Mouse (Mus musculus): Measurements from ENCODE around the gene Herc3.
"Not testable (repeated sequence)": the region's sequence is repeated elsewhere in the genome, so short reads cannot be mapped to it uniquely, and the experiment has no call there.

Herc3 gene

DNA sequence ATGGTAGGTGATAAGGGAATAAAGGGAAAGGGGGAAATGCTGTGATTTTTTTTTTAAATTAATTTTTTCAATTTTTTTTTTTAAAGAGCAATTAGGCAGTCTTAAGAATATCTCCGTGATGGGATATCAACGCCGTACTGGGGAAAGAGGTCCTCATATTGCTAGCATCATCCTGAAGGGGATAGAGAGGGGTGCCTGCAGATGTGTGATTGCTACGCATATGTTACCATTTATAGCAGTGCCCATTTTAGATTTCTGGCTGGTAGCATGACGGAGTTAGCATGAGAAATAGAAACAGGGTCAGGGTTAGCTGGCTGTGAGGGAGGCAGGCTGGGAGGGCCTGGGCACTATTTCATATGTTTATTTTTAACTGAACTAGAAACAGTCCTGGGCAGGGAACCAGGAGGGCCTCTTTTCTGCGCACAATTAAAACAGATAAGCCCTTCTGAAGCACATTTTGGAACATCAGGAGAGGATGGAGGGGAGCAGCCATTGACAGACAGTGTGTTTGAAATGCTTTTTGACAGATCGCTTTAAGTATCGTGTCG, 31.3 kb downstream of the Herc3 start:
- no peak for DNase-seq

DNA sequence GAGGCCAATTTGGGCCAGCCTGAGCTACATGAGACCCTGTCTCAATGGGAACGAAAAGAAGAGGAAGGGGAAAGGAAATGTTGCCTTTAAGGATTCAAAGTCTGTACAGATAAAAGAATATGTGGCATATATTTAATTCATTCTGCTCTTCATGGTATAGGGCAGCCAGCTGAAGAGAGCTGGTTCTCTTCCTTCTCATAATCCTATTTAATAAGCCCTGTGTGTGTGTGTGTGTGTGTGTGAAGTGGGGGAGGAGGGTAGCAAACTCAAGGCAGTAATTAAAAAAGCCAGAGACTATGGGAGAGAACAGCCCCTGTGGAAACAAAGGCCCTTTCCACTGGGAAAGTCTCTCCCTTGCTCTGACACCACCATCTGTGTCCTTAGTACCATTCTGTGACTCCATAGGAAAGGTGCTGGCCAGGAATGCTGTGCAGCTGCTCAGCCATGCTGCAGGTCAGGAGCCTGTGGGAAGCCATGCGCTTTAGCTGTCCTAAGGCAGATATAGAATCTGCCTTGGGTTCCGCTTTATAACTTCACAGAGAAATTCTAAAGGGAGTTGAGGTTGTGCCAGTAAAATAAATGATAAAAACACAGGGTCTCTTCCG, 32.5 kb downstream of the Herc3 start:
- no peak for DNase-seq

GRCm38 (mm10) chr6:58867858-58868257, 36.6 kb downstream of the Herc3 start:
- DNase-seq, result not testable (repeated sequence)

DNA sequence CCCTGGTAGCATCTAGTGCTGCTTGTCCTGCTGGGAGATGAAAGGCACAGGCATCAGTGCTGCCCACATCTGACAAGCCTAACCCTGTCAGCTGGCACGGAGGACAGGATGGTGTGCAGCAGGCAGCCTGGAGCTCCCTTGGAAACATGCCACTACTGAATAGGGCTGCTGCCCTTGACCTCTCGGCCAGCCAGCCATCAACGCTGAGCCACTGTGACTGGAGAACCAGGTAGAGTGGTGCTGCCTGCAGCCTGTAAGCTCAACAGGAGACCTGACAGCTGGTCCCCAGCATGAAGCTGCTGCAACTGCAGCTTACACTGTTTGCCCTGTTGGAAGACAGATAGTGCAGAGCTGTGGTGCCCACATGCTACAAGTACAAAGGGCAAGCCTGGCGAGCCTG, 48.3 kb downstream of the Herc3 start:
- peak; percentile 36 for DNase-seq

DNA sequence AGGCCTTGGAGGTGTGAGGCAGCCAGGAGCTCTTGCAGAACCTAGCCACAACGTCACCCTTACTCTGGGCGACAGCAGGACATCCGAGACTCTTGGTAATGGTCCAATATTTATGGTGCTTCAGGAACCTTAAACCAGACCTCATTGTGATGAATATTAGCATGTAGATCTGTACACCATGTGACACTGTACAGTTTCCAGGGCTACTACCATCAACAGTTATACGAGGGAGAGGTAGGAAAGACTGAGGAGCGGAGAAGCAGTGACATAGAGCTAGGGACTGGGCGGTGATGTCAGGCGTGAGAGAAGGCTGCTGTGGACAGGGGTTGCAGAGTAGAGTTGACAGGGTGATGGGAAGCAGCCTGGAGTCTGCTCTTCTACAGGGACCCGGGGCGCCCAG, 48.7 kb downstream of the Herc3 start:
- no peak for DNase-seq

DNA sequence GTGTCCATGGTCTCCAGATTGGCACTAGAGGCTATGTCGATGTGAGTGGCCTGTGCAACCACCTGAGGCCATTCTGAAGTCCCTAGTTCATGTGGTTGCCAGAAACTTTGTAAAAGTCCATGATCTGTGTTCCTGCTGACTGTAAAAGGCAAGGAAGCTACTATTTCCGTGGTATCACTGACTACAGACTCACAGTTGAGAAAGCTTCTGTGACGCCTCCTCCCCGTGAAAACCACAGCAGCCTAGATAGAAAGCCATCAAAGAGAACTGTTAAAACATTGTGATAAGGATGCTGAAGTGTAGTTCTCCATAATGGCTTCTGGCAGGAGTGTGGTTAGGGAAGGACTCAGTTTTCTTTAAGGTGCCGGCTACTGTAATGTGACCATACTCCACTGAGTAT, 49.6 kb downstream of the Herc3 start:
- DNase-seq, result no peak

DNA sequence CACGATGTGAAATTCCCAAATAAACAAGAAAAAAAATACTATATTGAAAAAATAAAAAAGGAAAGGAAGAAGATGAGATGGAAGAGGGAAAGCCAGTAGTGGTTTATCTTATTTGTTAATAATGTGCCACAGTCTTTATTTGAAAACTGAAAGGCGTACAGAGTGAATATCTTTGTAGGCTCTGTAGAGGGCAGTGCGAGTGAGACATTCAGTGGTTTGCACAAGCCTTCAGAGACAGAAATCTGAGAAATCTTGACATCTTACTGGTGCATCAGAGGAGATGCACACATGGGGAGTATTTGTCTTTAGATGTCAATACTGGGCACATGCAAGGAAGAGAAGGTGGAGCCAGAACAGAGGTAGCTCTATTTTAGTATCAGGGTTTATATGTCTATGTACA, 50.1 kb downstream of the Herc3 start:
- DNase-seq, result no peak

DNA sequence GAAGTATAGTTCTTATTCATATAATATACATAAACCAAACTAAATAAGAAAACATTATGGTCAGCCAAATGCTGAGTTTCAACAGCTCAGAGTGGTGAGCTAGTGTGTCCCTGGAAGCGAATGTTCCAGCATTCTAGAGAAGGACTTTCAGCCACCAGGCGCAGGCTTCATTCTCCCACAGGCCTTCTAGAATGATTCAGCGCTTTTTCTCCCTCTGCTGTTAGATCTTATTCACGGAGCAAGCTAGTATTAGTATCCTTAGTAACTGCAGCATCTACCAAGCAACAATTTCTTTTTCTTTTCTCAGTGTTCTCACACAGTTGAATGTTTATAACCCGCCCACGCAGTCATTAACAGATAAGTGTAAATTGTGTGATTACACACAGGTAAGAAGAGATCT, 51.0 kb downstream of the Herc3 start:
- no peak for DNase-seq

DNA sequence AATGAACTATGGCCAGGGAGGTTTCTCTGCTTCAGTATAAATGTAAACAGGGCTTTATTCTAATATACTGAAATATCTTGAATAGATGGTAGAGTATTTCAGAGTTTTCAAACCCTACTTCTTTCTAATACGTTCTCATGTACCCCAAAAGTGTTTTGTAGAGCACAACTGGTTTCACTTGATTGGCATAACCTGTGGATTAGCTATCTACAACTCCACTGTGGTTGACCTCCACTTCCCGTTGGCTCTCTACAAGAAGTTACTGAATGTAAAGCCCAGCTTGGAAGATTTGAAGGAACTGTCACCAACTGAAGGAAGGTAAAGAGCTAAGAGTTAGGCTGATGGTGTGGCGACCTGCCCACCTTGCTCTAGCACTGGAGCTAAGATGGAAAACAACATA, 58.7 kb downstream of the Herc3 start:
- no peak for DNase-seq

DNA sequence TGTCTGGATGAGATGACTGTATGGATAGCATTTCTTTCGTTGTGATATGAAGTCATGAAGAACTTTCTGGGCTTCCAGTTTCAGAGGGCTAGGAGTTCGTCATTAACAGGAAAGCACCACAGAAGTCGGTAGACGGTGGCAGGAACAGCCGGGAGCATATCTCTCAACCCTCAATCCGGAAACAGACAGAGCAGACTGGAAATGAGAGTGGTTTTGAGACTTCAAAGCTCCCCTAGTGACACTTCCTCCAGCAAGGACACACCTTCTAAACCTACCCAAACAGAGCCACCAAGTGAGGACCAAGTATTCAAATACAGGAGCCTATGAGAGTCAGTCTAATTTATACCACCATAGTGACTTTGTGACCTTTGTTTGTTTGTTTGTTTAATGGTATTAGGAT, 62.0 kb downstream of the Herc3 start:
- DNase-seq, result no peak

- DNase-seq, result no peak
These were observed 63.7 kb downstream of the Herc3 start for GRCm38 (mm10) chr6:58894994-58895393.

- DNase-seq, result no peak
These were observed 65.4 kb downstream of the Herc3 start for GRCm38 (mm10) chr6:58896648-58897047.

- DNase-seq, result no peak
These were observed 67.8 kb downstream of the Herc3 start for GRCm38 (mm10) chr6:58899076-58899475.

- no peak for DNase-seq
These were observed 69.3 kb downstream of the Herc3 start for GRCm38 (mm10) chr6:58900536-58900935.

DNA sequence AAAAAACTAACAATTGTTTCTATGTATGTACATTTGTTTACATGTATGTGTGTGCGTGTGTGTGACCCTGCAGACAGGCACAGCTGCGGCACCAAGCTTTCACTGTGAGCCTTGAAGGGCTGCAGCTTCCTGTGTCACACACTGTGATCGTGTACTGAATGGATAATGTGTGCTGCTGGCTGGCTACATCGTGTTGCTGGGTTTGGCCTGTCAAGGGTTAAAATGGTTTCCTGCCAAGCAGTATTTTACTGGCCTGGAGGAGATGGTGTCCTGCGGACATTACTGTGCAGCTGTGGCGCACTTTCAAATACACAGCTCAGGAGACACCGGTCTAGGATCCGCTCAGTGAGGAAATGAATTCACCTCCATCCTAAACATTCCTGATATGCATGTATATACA, 71.9 kb downstream of the Herc3 start:
- DNase-seq, result no peak

GRCm38 (mm10) chr6:58904551-58904950, 73.3 kb downstream of the Herc3 start:
- no peak for DNase-seq

- peak; percentile 24 for DNase-seq
These were observed 75.6 kb downstream of the Herc3 start, which contains the start of gene Nap1l5 for GRCm38 (mm10) chr6:58906852-58907261. Nap1l5 (minus strand) TSS chr6:58907076.

DNA sequence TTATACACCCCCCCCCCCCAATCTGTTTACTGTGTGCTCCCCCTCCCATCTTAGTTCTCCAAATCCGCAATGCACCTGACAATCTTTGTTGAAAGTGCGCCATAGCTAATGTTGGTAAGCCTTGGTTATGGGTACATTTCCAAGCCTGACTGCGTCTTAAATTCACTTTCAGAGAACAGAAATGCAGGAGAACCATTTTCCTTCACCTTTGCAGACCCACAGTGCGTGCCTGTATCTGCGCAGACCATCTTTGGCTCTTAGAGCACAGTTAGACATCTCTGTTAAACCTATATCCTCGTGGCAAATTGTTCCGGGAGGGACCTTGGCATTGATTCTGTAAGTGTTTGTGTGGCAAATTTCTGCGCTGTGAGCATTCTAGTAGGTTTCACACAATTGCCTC, 76.1 kb downstream of the Herc3 start:
- DNase-seq, result no peak

- DNase-seq, result no peak
These were observed 76.5 kb downstream of the Herc3 start for GRCm38 (mm10) chr6:58907791-58908190.

GRCm38 (mm10) chr6:58912842-58913241, 81.6 kb downstream of the Herc3 start:
- no peak for DNase-seq

GRCm38 (mm10) chr6:58913551-58913950, 82.3 kb downstream of the Herc3 start:
- no peak for DNase-seq

DNA sequence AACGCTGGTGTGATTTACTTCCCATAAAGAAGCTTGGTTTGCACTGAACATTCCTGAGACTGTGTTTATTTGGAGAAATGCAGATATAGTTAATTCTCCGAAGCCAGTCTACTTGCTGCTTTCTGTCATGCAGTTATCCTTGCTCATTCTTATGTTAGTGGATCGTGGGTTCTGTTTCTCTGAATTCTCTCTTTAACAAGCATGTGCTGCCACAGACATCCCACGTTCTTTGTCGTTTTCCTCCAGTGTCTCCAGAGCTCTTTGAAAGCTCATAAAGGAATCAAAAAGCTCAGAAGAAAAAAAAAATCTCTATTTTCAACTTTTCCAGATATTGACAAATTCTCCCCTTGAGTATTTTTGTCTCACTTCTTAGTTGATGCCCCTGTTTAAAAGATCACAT, 82.7 kb downstream of the Herc3 start:
- DNase-seq, result no peak

- no peak for DNase-seq
These were observed 85.2 kb downstream of the Herc3 start for GRCm38 (mm10) chr6:58916498-58916897.

DNA sequence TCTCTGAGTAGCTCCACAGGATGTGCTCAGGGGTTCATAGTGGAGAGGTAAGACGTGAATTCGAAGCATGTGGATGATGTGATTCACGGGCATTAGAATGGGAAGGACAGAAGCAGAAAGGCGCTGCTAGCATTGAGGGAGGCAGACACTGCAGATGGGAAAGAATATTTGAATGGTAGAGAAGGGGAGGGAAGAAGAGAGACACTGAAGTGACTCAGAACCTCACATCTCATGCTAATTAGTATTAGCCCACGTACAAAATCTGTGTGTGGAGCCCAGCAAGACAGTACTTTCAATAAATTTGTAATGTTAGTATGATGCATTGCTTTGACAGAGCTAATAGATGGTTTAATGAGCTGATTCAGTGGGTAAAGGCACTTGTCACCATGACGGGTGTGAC, 89.5 kb downstream of the Herc3 start:
- no peak for DNase-seq

- DNase-seq, result peak; percentile 56
These were observed 90.4 kb downstream of the Herc3 start for GRCm38 (mm10) chr6:58921623-58922022.

Measured in kidney, adult 9 months (tissue).